Mouse (Mus musculus): ENCODE data around the gene Mea1.

Gene Mea1

DNA sequence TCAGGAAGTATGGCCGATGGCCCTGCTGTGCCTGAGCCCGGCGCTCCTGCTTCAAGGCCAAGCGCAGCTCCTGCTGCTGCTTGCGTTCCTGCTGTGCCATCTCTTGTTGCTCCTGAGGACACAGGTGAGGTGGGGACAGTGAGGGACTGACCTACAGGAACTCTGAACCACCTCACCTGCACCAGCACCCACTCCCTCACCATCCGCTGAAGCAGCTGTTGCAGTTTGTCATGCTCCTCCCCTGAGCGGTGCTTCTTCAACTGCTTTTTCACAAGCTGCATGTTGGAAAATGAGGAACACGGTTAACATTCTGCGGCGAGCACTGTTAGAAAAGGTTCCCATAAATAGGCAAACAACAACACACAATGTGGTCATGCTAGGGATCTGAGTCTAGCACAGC is 8.7 kb upstream of the Mea1 start:
- ATAC-seq (ENCODE audit: low TSS enrichment): no peak

DNA sequence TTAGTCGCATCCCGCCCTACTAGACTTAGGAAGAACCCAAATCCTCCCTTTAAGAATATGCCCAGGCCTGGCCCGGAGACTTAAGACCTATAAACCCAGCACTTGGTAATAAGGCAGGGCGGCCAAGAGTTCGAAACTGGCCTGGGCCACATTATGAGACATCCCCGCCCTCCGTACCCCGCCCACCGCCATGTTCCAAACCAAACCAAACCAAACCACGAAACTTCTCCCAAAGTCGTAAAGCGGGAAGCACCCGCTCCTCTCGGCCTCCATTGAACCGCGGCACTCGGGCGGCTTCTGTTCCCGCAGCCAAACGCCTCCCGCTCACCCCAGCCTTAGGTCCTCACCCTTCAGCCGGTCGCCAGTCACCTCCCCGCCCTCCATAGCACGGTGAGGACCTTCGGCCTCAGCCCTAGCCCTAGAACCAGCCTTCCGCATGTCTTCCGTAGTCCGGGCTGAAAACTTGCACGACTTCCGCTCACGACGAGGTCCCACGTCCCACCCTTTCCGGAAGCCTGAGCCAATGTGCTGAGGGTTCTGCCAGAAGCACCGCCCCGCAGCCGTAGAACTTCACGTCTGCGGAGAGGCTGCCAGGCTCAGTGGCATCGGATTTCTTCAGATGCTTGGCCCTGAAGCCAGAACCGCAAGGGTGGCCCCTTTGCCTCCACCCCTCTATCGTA is 4.6 kb upstream of the Mea1 start, which contains the start of gene Rrp36:
Gene Rrp36 (minus strand): TSS at position 503 of the 680 bp plus-strand sequence.
- ATAC-seq (ENCODE audit: low TSS enrichment): peak; percentile 97

DNA sequence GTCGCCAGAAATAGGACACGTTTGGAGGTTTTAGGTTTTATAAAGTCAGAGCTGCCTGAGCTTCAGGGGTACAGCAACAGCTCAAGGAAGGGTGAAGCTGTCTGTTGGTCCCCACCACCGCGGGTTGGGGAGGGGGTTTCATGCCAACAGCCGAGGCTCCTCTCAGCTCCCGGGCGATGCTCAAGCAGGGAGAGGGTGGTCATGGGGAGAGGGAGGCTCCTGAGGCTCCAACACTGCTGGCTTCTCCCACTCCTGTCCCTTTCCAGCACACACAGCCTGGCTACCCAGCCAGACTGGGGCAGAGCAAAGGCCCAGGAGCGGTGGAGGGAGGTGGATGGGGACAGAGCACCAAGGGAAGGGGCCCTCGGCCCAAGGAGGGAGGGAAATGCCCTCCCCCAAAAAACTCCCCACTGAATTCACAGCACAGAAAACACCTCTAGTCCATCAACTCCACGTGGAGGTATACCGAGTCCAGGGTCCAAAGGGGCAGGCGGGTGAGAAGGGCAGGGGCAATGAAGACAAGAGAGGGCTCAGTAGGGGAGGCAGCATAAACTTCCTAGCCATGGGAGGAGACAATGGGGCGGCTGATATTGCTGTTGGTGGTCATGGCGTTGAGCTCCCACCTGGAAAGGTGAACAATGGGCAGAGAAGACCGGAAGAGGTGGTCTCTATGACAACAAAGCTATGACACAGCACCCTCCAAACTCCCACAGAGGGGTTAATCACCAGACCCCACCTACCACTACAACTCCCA is 3.9 kb upstream of the Mea1 start:
- ATAC-seq (ENCODE audit: low TSS enrichment): peak; percentile 22; the same call in 1 of the 2 replicates

DNA sequence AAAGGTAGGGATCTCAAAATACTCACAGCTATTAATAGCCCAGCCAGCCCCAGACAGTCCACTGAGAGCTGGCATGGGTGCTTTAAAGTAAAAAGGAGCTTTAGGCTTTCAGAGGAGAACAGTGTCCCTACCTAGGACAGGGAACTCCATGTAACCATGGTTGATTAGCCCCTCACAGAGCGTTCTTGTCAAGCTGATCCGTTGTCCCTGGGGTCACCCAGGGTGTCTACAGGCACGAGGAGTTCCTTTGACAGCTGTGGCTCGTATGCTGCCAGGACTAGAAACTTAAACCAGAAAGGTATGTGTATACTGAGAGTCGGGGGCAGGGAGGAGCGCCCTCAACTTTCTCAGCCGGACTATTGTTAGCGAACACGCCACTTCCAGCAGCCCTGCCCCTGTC is 318 bp downstream of the Mea1 start:
- no peak for ATAC-seq (ENCODE audit: low TSS enrichment)

- peak; percentile 3 for ATAC-seq (ENCODE audit: low TSS enrichment)
Observed at GRCm38 (mm10) chr17:46679843-46680759, 1.5 kb downstream of the Mea1 start.

- ATAC-seq (ENCODE audit: low TSS enrichment): peak; percentile 91
Observed at GRCm38 (mm10) chr17:46680760-46681373, 2.3 kb downstream of the Mea1 start, which contains the start of gene Klhdc3. TSS of gene Klhdc3 (minus strand) at chr17:46680914.

- no peak; the same call in 1 of the 2 replicates for ATAC-seq (ENCODE audit: low TSS enrichment)
Observed at GRCm38 (mm10) chr17:46681466-46682118, 3.0 kb downstream of the Mea1 start.

- no peak for ATAC-seq (ENCODE audit: low TSS enrichment)
Observed at GRCm38 (mm10) chr17:46682654-46683389, 4.2 kb downstream of the Mea1 start.

DNA sequence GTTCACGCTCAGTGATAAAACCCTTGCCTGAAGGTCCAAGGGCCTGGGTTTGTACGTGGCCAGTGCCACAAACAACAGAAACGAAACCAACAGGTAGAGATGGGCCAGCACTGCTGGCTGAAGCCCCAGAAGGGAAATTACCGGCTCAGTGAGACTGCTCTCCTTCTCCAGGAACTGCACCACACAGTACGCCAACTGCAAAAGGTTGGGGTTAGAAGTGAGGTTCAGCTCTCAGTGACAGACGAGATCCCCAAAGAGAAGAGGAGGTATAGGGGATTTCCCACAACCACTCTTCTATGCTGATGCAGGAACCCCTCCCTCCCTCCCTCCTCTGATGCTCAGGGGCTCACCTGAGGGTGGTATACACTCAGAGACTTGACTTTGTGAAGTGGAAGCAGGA is 7.3 kb downstream of the Mea1 start:
- no peak for ATAC-seq (ENCODE audit: low TSS enrichment)

DNA sequence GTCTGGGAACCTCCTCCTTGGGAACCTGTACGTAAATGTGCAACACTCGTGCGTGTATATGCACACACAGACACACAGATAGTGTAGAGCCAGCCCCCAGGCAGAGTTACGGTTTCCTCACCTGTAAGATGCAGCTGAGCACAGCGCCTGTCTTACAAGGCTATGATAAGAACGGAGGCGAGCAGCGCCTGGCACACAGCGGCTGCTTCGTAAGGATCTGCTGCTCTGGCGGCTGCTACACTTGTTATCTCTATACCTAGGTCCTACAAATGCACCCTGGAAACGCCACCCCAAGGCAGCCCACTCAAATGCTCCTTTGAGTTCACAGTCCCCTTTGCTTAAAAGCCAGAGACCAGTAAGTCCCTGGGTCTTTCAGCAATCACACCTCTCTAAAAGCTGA is 12.1 kb downstream of the Mea1 start:
- ATAC-seq (ENCODE audit: low TSS enrichment): no peak

DNA sequence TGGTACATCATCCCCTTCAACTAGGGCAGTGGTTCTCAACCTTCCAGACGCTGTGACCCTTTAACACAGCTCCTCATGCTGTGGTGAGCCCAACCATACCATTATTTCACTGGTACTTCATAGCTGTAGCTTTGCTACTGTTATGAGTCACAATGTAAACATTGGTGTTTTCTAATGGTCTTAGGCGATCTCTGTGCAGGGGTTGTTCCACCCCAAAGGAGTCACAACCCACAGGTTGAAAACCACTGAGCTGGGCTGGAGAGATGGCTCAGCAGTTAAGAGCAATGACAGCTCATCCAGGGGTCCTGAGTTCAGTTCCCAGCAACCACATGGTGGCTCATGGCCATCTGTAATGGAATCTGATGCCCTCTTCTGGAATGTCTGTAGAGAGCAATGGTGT is 12.8 kb downstream of the Mea1 start:
- ATAC-seq (ENCODE audit: low TSS enrichment): no peak

GRCm38 (mm10) chr17:46694517-46695063 is 16.0 kb downstream of the Mea1 start:
- ATAC-seq (ENCODE audit: low TSS enrichment): no peak

DNA sequence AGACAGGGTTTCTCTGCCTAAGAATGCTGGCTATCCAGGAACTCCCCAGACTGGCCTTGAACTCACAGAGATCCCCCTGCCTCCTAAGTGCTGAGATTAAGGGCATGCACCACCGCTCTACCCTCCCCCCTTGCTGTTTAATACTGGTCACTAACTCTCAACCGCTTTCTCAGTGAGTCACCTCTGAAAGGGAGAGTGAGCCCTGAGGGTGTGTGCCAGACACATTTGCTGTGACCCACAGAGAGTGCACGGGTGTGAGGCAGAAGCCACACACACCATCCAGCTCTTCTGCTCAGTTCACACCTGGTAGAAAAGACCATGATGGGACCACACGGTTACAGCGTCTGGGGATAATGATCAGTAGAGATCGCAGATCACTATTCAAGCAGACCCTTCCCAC is 19.9 kb downstream of the Mea1 start:
- no peak for ATAC-seq (ENCODE audit: low TSS enrichment)

GRCm38 (mm10) chr17:46699245-46699644 is 20.7 kb downstream of the Mea1 start:
- ATAC-seq (ENCODE audit: low TSS enrichment): no peak

- no peak for ATAC-seq (ENCODE audit: low TSS enrichment)
Observed at GRCm38 (mm10) chr17:46699912-46700311, 21.3 kb downstream of the Mea1 start.

DNA sequence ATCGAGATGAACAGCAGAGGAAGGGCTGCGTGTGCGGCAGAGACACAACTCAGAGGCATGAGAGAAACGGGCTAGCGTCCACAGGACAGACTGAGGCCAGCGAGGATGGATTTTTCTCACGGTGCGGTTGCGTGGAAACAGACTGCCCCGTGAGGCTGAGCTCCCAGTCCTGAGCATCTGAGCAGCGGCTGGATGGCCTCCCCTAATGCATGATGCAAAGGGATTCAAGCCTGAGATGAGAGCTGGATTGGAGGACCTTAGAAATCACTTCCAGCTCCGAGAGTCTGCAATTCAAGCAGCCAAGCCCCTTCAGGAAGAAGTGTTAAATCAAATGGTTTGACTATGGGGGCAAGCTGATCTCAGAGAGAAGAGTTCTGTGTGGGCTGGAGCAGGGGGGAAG is 22.9 kb downstream of the Mea1 start:
- no peak for ATAC-seq (ENCODE audit: low TSS enrichment)

DNA sequence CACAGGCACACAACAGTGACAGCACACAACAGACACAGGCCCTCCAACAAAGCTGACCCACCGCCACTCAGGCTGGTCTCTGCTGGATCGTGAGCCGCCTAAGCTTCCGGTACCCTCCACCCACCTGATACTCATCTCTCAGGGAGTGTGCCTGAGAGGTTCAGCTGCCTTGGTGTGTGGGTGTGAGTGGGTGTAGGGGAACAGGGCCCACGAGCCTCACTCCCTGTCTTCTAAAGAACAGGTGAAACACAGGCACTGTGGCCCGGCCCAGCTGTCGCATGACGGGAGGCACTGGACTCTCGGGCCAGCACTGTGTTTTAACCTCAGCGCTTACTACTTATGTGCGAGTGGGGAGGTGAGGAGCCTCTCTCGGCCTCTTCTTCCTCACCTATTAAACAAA is 23.5 kb downstream of the Mea1 start:
- no peak for ATAC-seq (ENCODE audit: low TSS enrichment)

DNA sequence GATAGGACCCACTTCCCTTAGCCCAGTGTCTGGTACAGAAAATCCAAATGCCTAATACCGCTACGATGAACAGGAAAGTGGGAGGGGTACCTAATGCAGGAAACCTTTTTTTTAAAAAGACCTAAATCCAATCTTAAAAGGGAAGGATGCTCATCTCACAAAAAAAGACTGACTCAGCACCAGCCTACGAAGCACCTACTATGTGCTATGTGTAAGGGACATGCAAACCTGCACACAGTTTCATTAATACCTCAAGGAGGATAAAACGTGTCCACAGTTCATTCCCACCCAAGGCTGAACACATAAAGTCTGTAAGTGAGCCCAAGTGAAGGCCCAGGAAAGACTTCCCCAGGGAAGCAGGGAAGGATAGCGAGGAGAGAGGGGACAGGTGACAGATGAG is 23.9 kb downstream of the Mea1 start:
- no peak for ATAC-seq (ENCODE audit: low TSS enrichment)

DNA sequence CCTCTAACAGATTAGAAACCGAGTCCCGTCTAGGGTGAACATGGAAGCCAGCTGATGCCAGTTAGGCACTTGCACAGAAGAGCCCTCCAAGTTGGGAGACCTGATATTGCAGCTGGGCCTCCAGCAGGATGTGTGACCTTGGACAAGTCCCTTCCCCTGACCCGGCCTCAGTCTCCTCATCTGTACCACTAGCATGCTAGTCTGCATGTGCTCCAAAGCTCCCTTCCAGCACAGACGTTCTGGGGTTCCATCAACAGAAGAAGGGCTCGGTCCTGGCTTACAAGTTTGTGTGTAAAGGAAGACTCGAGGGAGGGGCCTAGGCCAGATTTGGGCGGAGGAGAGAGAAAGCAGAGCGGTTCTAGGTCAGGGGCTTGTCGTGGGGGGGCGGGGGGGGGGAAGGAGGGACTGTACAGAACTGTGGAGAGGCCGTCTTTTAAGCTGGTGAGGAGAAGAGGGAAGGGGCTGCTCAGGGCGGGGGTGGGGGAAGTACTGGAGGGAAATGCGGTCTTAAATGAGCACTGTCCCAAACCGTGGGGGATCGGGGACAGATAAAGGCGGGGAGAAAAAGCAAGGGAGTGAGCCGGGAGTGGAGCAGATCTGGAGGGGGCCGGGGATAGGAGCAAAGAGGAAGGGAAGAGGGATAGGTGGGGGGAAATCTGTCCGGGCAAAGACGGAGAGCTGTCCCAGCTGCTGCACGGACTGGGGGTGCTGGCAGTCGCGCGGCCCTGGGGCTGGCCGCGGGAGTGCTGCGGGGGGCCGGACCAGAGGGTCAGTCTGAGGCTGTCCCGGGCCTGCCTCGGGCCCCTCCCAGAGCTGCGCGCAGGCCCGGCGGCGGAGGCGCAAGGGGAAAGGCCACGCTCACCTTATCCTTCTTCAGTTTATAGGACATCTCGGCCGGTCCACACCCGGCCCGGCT is 25.6 kb downstream of the Mea1 start:
- ATAC-seq (ENCODE audit: low TSS enrichment): peak; percentile 15; the same call in 1 of the 2 replicates
